ENCODE assay signal across 10 mouse cellular contexts in genomic region chr4:119125577-119126270, GRCm38 (mm10). TPM values are rescaled to one million over a fixed set of nuclear protein-coding genes. Genes with fewer than 3 reads are reported as not detected.
DNase-seq lines count a peak whose midpoint lies in the region; ATAC-seq and TF ChIP-seq lines count a peak whose summit lies in the region.
"Had no signal": no experiment of that assay in that cellular context is flagged by ENCODE, and none has a peak within 500 bp of the region (broad histone marks: within the 10 kb centered on the region; RNA-seq: fewer than 3 reads in every experiment).

No protein-coding gene starts in this region.

- H3ac ChIP-seq in C2C12 (ENCODE audit: control insufficient read depth, insufficient read length, low read depth): peak overlapping the region; percentile 22

- H3K36me3 ChIP-seq in heart, embryonic 12.5 days: peaks cover 88% of the 10 kb centered on the region
- H3K36me3 ChIP-seq in heart, adult 2 months (ENCODE audit: control insufficient read depth, insufficient read depth, low read length): no peaks in the 10 kb centered on the region
- H3K36me3 ChIP-seq in C2C12 (ENCODE audit: control insufficient read depth, insufficient read depth): peaks cover 47% of the 10 kb centered on the region
- H3K36me3 ChIP-seq in lung, postnatal 0 days (ENCODE audit: insufficient read depth, low read length): peaks cover 5% of the 10 kb centered on the region; the same call in 1 of the 2 replicates

- intact Hi-C loops in heart, adult 2 months (cut with DNase I): no loop called here
- intact Hi-C loops in gastrocnemius, adult 2 months (cut with DNase I): no loop called here
- intact Hi-C loops in gastrocnemius, postnatal 36 days (cut with DNase I): no loop called here

- ATAC-seq in heart, embryonic 12.5 days (ENCODE audit: insufficient number of reproducible peaks, low FRiP score): no peak
- ATAC-seq in lung, postnatal 0 days: peak; percentile 60

- H3K79me3 ChIP-seq in C2C12 (ENCODE audit: low read depth): peaks cover 39% of the 10 kb centered on the region

- no peak for DNase-seq in heart, adult 2 months
- peak; percentile 64 for DNase-seq in lung, postnatal 0 days (ENCODE audit: low spot score)
- DNase-seq in gastrocnemius, adult 18-20 months (ENCODE audit: low spot score): no peak
- no peak for DNase-seq in gastrocnemius, adult 2 months
- no peak for DNase-seq in gastrocnemius, postnatal 36 days
- DNase-seq: cerebellum, adult 8-10 months; kidney, postnatal 4 days had no signal

- TF ChIP-seq CTCF in heart, adult 2 months (IDR thresholded peaks at IDR 0.05): no peak
- no peak for TF ChIP-seq CTCF in C2C12 (IDR thresholded peaks at IDR 0.05; ENCODE audit: control insufficient read depth, insufficient read depth, insufficient read length)
- no peak for TF ChIP-seq CTCF in bone marrow, adult 2 months (IDR thresholded peaks at IDR 0.05; ENCODE audit: control insufficient read depth, insufficient read depth, low read length)
- no peak for TF ChIP-seq CTCF in lung, postnatal 0 days (IDR thresholded peaks at IDR 0.05)
- TF ChIP-seq CTCF in gastrocnemius, adult 2 months (IDR thresholded peaks at IDR 0.05): no peak

- TF ChIP-seq POLR2A in heart, adult 2 months (IDR thresholded peaks at IDR 0.05; ENCODE audit: insufficient read depth, low read depth, low read length): no peak
- no peak for TF ChIP-seq POLR2A in bone marrow, adult 2 months (IDR thresholded peaks at IDR 0.05; ENCODE audit: borderline replicate concordance, control insufficient read depth, low read depth, low read length)

- H3K79me2 ChIP-seq in heart, adult 2 months (replicated peaks; ENCODE audit: control insufficient read depth, insufficient read depth, low read length): no peaks in the 10 kb centered on the region
- peaks cover 77% of the 10 kb centered on the region for H3K79me2 ChIP-seq in C2C12 (ENCODE audit: control insufficient read depth, insufficient read depth)

- H3K4me1 ChIP-seq in heart, embryonic 12.5 days (replicated peaks): peaks cover 89% of the 10 kb centered on the region
- H3K4me1 ChIP-seq in heart, adult 2 months (ENCODE audit: control insufficient read depth, insufficient read depth, low read length): peaks cover 25% of the 10 kb centered on the region
- H3K4me1 ChIP-seq in bone marrow, adult 2 months (ENCODE audit: control insufficient read depth, insufficient read depth, low read length): peaks cover 11% of the 10 kb centered on the region; the same call in 1 of the 2 replicates
- peaks cover 7% of the 10 kb centered on the region; the same call in 1 of the 2 replicates for H3K4me1 ChIP-seq in lung, postnatal 0 days (ENCODE audit: insufficient read depth, low read depth, low read length)

- no peaks in the 10 kb centered on the region for H3K9me3 ChIP-seq in heart, embryonic 12.5 days (replicated peaks)
- H3K9me3 ChIP-seq in lung, postnatal 0 days (ENCODE audit: low read length): no peaks in the 10 kb centered on the region

- TF ChIP-seq EP300 in heart, adult 2 months (IDR thresholded peaks at IDR 0.05; ENCODE audit: insufficient read depth, low read depth, low read length): no peak
- peak; percentile 41 for TF ChIP-seq EP300 in lung, postnatal 0 days (IDR thresholded peaks at IDR 0.05)

- H3K4me2 ChIP-seq in heart, embryonic 12.5 days: no peak overlapping the region
- H3K4me2 ChIP-seq in lung, postnatal 0 days (replicated peaks; ENCODE audit: low read depth, low read length): no peak overlapping the region

- 59% methylated on average over 9 of the region's 9 CpGs for WGBS in heart, embryonic 12.5 days
- WGBS in heart, adult 2 months: 60% methylated on average over 9 of the region's 9 CpGs
- 30% methylated on average over 9 of the region's 9 CpGs for WGBS in bone marrow, adult 2 months
- WGBS in lung, postnatal 0 days: 47% methylated on average over 9 of the region's 9 CpGs

- no peaks in the 10 kb centered on the region for H3K27me3 ChIP-seq in heart, embryonic 12.5 days (replicated peaks)
- no peaks in the 10 kb centered on the region for H3K27me3 ChIP-seq in heart, adult 2 months (ENCODE audit: control insufficient read depth, insufficient read depth, low read length)
- no peaks in the 10 kb centered on the region for H3K27me3 ChIP-seq in C2C12 (ENCODE audit: control insufficient read depth, insufficient read depth, insufficient read length)
- H3K27me3 ChIP-seq in lung, postnatal 0 days (replicated peaks; ENCODE audit: insufficient read depth, low read length): no peaks in the 10 kb centered on the region

- H3K4me3 ChIP-seq in heart, embryonic 12.5 days: no peak overlapping the region
- no peak overlapping the region for H3K4me3 ChIP-seq in heart, adult 2 months
- no peak overlapping the region for H3K4me3 ChIP-seq in C2C12 (ENCODE audit: insufficient read depth, poor library complexity, severe bottlenecking)
- H3K4me3 ChIP-seq in bone marrow, adult 2 months (replicated peaks; ENCODE audit: control insufficient read depth, low read depth, low read length): no peak overlapping the region
- no peak overlapping the region for H3K4me3 ChIP-seq in lung, postnatal 0 days (ENCODE audit: low read depth, low read length)
- no peak overlapping the region for H3K4me3 ChIP-seq in gastrocnemius, adult 2 months

- peak overlapping the region; percentile 60 for H3K27ac ChIP-seq in heart, embryonic 12.5 days (ENCODE audit: poor library complexity, severe bottlenecking)
- no peak overlapping the region for H3K27ac ChIP-seq in heart, adult 2 months
- H3K27ac ChIP-seq in bone marrow, adult 2 months (ENCODE audit: control insufficient read depth, insufficient read depth, low read depth, low read length, poor library complexity): peak overlapping the region; percentile 83
- H3K27ac ChIP-seq in lung, postnatal 0 days (ENCODE audit: low read length): peak overlapping the region; percentile 71; the same call in 1 of the 2 replicates
- no peak overlapping the region for H3K27ac ChIP-seq in gastrocnemius, adult 2 months

- peak overlapping the region; percentile 24; the same call in 1 of the 2 replicates for H3K9ac ChIP-seq in heart, embryonic 12.5 days
- H3K9ac ChIP-seq in heart, adult 2 months (ENCODE audit: low read depth, low read length): no peak overlapping the region
- H3K9ac ChIP-seq in lung, postnatal 0 days (replicated peaks; ENCODE audit: low read depth): no peak overlapping the region

TF ChIP-seq in C2C12, 6 proteins besides CTCF, POLR2A, EP300 and RAD21:
- no peak for TF ChIP-seq USF1 (IDR thresholded peaks at IDR 0.05; ENCODE audit: low read depth)
- peak; percentile 28 for TF ChIP-seq MAX (IDR thresholded peaks at IDR 0.05)
- TF ChIP-seq CEBPB (IDR thresholded peaks at IDR 0.05; ENCODE audit: low read depth): peak; percentile 96

RNA-seq across cellular contexts. Expression of gene Slc2a1, which starts 17.2 kb away (rescaled TPM):
- 330 and 331 TPM in 2 replicates for polyA plus RNA-seq in heart, embryonic 12.5 days (2016; fragmentation: Nextera tagmentation; extraction: Ambion mirVana)
- total RNA-seq in heart, adult 2 months (2021): 10 to 100 TPM in 1 of 2 experiments, 1 to 10 TPM in 1; 8.9 to 18.9 TPM
- polyA plus RNA-seq in heart, adult 2 months (2012; rRNA removed): 16.6 and 18.1 TPM in 2 replicates
- polyA plus RNA-seq in C2C12 (2012; fragmentation: generic; extraction: Trizol): 49.0 TPM
- polyA plus RNA-seq in bone marrow, adult 2 months (2011; ENCODE audit: insufficient read depth, insufficient read length, low replicate concordance, missing spikeins): 6.7 and 20.9 TPM in 2 replicates
- 16.7 and 20.4 TPM in 2 replicates for polyA plus RNA-seq in lung, postnatal 0 days (2015; fragmentation: Nextera tagmentation; extraction: Ambion mirVana)
- total RNA-seq in gastrocnemius, adult 18-20 months (2021): 1 to 10 TPM; 6.2 to 7.5 TPM
- 1 to 10 TPM; 5.1 to 6.3 TPM for total RNA-seq in gastrocnemius, adult 2 months (2021)
- 1 to 10 TPM; 4.3 to 5.0 TPM for total RNA-seq in gastrocnemius, postnatal 36 days (2021)

RNA-seq across cellular contexts. Expression of gene Zfp691, which starts 48.3 kb away (rescaled TPM):
- polyA plus RNA-seq in heart, embryonic 12.5 days (2016; fragmentation: Nextera tagmentation; extraction: Ambion mirVana): 8.3 and 11.5 TPM in 2 replicates
- total RNA-seq in heart, adult 2 months (2021): 10 to 100 TPM; 20.6 to 23.4 TPM
- 20.6 and 41.2 TPM in 2 replicates for polyA plus RNA-seq in heart, adult 2 months (2012; rRNA removed)
- 4.8 TPM for polyA plus RNA-seq in C2C12 (2012; fragmentation: generic; extraction: Trizol)
- 5.8 TPM in 2 replicates for polyA plus RNA-seq in bone marrow, adult 2 months (2011; ENCODE audit: insufficient read depth, insufficient read length, low replicate concordance, missing spikeins)
- 4.6 and 5.8 TPM in 2 replicates for polyA plus RNA-seq in lung, postnatal 0 days (2015; fragmentation: Nextera tagmentation; extraction: Ambion mirVana)
- 10 to 100 TPM; 18.5 TPM for total RNA-seq in gastrocnemius, adult 18-20 months (2021)
- 10 to 100 TPM; 16.8 to 26.4 TPM for total RNA-seq in gastrocnemius, adult 2 months (2021)
- 10 to 100 TPM; 15.5 to 16.9 TPM for total RNA-seq in gastrocnemius, postnatal 36 days (2021)

Comparison
In these comparisons a context has a peak if more than half of its experiments do, and no peak if none do; other contexts are left out.
1. H3K27ac ChIP-seq: peak in heart, embryonic 12.5 days (single experiment), bone marrow, adult 2 months (single experiment) and lung, postnatal 0 days (single experiment); none in heart, adult 2 months (single experiment) and gastrocnemius, adult 2 months (single experiment).